Mouse (Mus musculus) adrenal gland (tissue): Measurements from ENCODE around the gene Pex19.

Source experiments
- intact Hi-C: fragments of 180-260 bp; cut with DNase I; formaldehyde crosslinking; loops from one replicate; pipeline ENCODE4 v1.15.1; 2025

Pex19 gene

DNA sequence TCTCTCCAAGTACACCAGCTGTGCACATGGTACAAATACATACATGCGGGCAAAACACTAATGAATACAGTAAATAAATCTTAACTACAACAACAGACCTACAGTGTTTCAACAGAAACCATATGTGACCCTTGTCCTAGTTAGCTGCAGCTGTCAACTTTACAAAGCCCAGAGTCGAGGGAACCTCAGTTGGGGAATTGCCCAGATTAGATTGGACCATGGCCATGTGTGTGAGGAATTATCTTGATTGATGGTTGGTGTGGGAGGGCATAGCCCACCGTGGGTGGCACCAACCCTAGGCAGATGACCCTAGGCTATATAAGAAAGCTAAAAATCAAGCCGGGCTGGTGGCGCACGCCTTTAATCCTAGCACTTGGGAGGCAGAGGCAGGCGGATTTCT lies 5.8 kb downstream of the Pex19 start:
- intact Hi-C loops, result no loop called here

DNA sequence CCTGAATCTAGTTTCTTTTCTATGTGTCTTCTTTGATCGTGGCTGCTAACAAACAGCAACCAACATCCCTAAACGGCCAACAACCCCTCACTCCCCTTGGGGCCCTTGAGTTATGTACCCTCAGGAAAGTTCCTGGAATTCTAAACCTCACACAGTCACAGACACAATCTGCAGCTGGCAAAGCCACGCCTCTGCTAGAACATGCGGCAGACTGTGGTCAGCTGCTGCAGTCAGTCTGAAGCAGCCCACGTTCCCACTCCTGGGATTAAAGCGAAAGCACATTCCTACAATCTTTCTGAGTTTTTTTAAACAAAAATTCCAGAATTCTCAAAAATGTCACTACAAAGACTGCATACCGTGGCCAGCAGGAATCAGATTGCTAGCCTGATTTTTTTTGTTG lies 7.0 kb downstream of the Pex19 start:
- intact Hi-C loops, result no loop called here

DNA sequence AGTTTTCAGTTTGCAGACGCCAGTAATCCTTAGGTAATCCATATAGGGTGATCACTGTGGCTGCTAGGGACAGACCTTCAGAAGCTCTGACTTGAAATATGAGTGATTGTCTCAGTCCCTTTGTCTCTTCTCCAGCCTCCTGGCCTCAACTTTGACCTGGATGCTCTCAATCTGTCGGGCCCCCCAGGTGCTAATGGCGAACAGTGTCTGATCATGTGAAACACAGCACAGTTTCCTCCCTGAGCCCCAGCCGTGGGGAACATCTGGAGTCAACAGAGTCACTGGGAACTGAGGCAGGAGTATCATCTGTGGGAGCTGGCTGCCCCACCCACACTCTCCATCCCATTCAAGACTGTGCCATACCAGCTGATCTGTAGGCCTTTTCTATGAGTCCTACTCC lies 7.5 kb downstream of the Pex19 start:
- intact Hi-C loops, result no loop called here

DNA sequence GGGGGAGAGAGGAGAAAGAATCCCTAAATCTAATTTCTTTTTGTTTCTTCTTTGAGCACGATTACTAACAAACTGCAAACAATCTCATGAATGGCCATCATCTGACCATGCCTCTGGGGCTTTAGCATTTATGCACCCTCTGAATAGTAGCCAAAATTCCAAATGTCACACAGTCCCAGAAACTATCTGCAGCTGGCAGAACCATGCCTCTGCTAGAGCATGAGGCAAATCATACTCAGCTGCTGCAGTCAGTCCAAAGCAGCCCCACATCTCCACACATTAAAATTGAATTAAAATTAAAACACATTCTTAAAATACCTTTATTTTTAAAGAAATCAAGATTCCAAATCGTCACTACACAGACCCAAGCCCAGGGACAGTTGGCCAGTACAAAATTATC lies 13.6 kb downstream of the Pex19 start:
- intact Hi-C loops, result no loop called here

DNA sequence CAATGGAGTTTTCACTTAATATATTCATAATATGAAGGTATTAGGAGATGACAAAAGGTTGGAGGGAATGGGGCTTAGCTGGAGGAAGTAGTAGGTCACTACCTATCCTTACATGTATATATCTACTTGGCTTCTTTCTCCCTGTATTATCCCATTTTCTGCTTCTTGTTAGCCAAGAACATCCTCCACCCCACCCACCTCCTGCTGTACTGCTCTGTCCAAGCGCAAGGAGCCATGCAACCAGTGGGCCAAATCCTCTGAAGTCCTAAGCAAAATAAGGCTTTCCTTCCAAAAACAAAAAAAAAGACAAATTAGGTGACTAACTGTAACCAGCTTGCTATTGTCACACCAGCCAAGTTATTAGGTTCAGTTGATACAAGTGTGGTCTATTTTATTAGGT lies 14.3 kb downstream of the Pex19 start:
- intact Hi-C loops, result no loop called here

DNA sequence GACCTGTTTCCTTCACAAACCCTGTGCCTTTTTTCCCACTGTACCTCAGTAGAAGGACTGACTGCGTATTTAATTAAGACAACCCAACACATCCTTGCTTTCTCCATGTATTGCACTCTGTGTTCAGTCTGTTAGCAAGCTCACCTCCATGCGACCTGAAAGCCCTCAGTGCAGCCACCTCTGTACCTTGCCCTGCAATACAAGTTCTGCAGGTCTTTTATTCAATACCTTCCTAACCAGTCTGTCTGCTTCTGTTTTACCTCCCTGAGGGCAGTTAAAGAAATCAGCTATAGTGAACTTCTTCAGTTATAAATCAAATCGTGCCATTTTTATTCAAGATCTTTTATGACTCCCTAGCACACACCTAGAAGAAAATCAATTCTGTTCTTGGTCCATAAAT lies 15.0 kb downstream of the Pex19 start:
- intact Hi-C loops, result no loop called here

DNA sequence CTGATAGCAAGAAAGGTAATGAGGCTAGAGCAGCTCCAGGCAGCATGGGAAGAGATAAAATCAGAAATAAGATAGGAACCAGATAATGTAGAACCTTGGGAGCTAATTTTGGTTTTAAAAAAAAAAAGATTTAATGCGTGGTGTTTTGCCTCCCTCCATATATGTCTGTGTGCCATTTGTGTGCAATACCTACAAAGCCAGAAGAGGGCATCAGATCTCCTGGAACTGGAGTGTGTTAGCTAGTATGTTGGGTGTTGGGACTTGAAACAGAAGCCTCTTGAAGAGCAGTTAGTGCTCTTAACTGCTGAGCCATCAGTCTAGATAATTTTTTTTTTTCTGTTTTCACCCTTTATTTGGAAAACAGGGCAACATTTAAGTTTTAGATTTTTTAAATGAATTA lies 17.0 kb downstream of the Pex19 start:
- intact Hi-C loops, result no loop called here

DNA sequence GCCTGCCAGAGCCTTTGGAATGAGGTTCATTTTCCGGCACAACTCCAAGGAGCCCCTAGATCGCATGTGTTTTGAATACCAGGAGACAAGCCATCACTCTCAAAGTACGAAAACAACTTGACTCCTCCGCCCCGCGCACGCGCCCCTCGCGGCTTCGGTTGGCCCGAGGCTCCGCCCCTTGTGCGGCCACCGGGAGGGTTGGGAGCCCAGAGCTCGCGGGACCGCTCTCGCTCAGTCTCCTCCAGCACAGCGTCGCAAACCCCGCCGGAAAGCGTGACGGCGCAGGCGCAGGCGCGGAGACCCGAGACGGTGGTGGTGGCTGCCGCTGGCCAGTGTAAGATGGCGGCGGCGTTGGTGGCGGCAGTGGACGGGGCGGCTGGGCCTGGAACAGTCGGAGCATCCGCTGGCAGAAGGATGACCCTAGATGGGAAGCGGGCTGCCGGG lies 21.3 kb downstream of the Pex19 start, which contains the start of gene Dcaf8:
Gene Dcaf8, plus strand, starts transcription at position 250 of the 444 bp plus-strand sequence.
- intact Hi-C loops, result loop anchor here (5.0 kb wide), 1 partner anchor 159 kb away; no protein-coding TSS in a partner anchor

DNA sequence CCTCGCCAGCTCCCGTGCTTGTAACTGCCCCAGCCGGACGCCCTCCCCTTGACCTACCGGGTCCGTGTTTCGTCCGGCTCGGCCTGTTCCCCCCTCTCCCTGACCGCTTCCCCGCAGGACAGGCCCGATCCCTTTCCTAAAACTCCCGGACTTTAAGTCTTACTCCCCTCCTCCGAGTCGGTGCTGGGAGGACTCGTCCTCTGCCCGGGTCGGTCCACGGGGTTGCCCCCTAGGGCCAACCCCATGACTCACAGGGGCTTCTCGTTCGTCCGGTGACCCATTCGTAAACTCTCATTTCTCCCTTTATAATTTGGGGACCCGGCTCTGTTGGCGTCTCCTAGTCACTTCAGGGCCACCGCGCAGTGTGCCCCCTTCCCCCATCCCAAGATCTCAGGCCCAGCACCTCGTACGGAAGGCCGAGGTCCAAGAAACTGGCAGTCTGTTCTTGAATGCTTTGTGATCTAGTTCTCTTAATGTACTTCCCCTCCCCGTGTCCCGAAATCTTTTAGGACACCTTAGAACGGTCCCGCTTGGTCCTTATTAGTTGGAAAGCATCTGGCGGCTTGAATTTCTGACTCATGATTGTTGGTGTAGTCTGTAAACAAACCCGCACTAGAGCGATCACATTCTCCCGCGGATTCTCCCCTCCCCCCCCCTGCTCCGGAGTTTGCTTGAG lies 21.9 kb downstream of the Pex19 start:
- intact Hi-C loops, result loop anchor here (5.0 kb wide), 1 partner anchor 159 kb away; no protein-coding TSS in a partner anchor

DNA sequence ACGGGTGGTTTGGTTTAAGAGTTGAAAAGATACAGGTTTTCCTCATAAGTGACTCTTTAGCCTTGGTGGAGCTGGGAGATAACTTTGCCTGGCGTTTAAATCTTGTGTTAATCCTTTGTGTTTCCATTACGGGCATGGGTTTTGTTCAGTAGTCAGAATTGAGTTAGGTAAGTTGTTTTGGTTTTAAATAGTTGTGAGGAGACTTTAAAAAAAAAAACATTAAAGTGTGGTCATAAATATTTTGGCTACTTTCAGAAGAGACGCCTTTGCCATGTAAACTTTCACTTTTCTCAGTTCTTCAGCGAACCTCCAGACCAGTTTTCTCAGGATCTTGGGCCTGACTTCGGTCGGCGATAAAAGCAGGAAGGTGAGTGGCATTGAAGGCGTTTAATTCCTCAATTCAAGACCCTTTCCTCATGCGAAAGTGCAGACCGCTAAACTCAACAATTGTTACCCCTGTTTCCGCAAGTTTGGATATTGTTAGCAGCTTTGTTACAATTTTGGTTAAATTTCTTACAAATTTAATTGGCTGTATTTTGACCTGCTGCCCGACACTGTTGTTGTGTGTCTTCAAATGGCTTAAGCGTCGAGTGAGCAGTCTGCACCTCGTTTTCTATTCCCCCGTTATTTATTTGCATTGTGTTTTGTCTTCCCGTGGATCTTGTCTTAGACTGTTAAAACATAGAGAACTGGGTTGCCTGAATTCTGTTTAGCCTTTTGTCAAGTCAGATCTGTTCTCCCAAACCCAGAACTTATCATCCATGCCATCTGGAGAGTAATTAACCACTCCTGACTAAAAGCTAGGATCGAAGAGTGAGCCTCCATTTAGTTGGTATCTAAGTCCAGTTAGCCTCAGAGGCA lies 22.6 kb downstream of the Pex19 start:
- intact Hi-C loops, result loop anchor here (5.0 kb wide), 1 partner anchor 158 kb away; no protein-coding TSS in a partner anchor

DNA sequence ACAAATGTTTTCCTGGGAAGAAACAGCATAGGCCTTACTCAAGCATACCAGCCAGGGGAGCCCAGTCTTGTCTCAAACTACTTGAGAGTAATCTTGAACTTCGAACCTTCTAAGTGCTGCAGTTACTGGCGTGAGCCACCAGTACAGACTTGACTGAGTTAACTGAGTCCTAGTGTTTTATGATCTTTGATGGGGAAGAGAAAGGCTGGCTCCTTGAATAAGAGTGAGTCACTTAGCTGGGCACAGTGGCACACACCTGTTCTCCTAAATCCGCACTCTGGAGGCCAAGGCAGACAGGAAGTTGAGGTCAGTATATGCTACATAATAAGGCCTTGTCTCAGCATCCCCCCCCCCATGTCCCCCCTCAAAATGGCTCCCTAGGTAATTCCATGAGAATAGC lies 28.0 kb downstream of the Pex19 start:
- intact Hi-C loops, result loop anchor here (5.0 kb wide), 1 partner anchor 53 kb away; the partner anchor contains the start of gene Pea15a

DNA sequence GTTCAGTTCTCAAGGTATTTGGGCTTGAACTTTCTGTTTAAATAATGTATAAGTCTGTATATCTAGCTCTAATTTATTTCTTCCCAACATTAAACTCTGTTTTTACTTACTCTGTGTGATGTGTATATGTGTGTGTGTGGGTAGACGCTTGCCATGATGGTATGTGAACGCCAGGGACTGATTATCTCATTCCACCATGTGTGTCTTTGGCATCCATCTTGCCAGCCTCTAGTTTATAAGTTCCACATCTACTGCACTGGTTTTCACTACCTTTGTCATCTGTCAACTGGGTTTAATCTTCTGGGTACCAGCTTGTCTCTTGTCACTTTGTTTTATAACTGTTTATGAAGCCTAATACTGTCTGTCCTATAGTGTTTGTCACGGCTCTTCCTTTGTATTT lies 29.0 kb downstream of the Pex19 start:
- intact Hi-C loops, result no loop called here

DNA sequence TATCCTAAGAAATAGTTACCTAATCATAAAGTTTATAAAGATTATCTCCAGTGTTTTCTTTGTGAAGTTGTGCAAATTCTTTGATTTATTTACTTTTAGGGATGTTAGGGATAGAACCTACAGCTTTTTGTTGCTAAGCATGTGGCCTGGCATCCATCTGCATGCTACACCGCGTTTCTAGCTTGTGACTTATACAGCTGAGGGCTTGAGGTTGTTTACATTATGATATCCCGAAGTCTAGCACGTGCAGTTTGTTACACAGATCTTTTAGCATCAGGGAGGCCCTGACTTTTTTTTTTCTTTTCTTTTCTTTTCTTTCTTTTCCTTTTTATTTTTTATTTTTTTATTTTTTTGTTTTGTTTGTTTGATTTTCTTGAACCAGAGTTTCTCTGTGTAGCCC lies 33.4 kb downstream of the Pex19 start:
- intact Hi-C loops, result loop anchor here (5.0 kb wide), 1 partner anchor 152 kb away; no protein-coding TSS in a partner anchor

DNA sequence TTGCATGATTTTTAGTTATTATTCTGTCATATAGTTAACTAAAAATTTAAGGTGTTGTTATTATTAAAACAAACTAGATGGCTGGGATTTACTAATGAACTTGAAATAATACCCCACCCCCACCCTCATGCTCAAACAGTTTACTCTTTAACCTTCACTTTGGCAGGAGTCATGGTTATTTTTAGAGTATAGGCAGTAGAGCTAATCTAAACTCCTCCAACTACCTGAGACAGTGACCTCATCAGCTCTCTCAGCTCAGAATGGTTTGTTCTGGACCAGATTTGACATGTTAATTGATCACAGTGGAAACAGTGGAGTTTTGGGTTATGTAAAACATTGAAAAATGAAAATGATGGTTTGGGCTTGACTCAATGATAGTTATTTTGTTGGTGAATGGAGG lies 34.0 kb downstream of the Pex19 start:
- intact Hi-C loops, result loop anchor here (5.0 kb wide), 1 partner anchor 152 kb away; no protein-coding TSS in a partner anchor

DNA sequence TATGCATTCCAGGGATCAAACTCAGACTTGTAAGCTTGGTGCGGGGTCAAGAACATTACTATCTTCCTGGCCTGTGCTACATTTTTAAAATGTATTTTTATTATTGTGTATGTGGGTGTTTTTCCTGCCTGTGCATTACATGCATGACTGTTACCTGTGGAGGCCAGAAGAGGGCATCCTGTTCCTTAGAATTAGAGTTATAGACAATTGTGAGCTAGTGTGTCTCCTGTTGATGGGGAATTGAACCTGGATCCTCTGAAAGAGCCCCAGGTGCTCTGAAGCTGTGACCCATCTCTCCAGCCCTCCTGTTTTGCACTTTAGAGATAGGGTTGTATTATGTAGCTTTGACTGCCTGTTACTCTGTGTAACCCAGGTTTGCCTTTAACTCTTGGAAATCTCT lies 35.5 kb downstream of the Pex19 start:
- intact Hi-C loops, result loop anchor here (5.0 kb wide), 1 partner anchor 150 kb away; no protein-coding TSS in a partner anchor

DNA sequence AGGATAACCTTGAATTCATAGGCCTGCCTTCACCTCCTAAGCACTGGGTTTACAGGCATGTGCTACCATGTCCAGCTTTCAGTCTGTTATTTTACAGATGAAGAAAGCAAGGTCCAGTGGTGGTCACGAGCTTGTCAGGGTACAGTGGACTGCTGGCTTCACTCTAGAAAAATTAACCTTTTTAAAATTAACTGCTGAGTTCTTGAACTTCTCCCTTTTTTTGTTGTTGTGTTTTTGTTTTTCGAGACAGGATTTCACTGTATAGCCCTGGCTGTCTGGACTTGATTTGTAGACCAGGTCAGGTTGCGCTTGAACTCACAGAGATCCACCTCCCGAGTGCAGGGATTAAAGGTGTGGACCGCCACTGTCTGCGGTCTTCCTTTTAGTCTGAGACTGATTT lies 36.4 kb downstream of the Pex19 start:
- intact Hi-C loops, result loop anchor here (5.0 kb wide), 1 partner anchor 149 kb away; no protein-coding TSS in a partner anchor

DNA sequence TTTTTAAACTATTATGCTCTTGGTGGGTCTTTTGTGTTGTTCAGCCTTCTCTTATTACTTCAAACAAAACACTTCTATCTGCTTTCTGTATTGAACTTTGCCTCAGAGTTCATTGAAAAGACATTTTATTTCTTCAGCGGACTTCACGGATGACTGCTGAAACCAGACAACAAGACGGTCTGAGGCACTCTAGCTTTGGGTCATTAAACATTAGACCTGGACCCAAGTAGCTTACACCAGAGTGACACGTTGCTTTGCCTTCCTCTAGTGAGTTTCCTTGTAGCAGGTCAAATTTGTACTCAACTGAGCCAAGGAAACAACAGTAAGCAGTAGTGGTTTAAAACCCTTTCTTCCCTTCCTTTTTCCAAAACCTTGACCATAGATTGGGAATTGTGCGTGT lies 41.4 kb downstream of the Pex19 start:
- intact Hi-C loops, result no loop called here

DNA sequence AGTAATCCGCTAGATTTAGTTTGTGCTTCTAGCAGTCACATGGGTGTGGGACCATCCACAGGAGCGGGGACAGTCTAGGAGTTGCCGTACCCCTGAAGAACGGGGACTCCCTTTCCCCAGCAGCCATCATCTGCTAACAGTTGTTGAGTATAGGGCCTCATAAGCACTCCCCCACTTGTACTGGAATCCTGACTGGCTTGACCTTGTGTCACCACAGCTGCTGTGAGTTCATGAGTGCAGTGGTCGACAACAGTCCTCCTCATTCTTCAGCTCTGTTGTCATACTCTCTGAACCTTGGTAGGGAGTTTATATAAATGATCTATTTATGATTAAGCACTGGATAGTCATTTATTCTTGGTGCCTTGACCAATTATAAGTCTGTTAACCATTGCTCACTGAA lies 43.3 kb downstream of the Pex19 start:
- intact Hi-C loops, result no loop called here

DNA sequence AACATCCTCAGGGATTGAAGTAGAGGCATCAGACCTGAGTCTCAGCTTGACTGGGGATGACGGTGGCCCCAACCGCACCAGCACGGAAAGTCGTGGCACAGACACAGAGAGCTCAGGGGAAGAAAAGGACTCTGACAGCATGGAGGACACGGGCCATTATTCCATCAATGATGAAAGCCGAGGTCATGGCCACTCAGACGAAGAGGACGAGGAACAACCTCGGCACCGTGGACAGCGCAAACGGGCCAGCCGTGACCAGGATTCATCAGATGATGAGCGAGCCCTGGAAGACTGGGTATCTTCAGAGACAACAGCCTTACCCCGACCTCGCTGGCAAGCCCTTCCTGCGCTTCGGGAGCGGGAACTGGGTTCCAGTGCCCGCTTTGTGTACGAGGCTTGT lies 45.8 kb downstream of the Pex19 start:
- intact Hi-C loops, result no loop called here

DNA sequence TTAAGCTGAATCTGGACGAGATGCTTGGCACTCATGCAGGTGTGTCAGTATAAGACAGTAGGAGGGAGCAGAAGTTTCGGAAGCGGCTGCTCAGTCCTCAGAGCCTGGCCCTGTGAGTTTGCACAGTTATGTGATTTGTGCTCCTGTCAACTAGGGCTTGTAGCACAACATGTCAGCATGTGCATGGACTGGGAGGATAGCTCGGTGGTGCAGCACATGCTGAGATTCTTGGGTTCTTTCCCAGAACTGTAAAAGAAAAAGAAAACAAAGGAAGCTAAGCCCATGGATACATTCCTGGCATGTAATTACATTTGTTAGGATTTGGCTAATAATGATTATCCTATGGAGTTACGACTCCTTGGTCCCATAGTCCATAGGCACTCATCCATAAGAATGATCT lies 46.6 kb downstream of the Pex19 start:
- intact Hi-C loops, result no loop called here

DNA sequence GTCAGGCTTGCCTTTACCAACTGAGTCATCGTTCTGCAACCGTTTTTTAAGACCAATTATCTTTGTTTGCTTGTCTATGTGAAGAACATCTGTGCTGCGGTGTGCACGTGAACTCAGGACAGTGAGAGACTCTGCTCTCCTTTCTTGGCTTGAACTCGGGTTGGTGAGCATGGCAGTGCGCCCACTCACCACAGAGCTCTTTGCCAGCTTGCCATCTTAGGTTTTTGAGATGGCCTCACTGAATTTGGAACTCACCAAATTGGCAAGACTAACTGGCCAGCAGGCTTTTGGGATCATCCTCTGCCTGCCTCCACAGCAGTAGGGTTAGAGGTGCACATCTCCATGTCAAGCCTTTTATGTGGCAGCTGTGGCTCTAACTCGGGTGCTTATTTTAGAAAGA lies 51.2 kb downstream of the Pex19 start:
- intact Hi-C loops, result no loop called here

DNA sequence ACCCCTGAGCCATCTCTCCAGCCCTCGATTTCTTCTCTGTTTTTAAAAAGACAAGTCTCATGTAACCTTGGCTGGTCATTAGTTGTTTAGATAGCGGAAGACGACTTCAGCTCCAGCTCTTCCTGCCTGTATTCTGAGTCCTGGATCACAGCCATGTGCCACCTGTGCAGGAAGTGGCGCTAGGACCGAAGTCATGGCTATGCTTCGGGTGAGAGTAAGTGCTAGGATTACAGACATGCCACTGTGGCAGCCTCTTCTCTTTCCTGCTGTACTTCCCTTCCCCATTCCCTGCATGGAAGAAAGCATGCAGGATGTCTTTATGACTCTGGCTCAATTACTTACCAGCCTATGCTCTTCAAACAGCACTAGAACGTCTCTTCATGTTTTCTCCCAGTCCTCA lies 52.5 kb downstream of the Pex19 start:
- intact Hi-C loops, result no loop called here
